Mouse (Mus musculus): ENCODE data around the gene Gm6614.
"Not testable (repeated sequence)": the region's sequence is repeated elsewhere in the genome, so short reads cannot be mapped to it uniquely, and the experiment has no call there.

Gene Gm6614

GRCm38 (mm10) chr6:142011364-142011955, at the start of gene Gm6614:
Gene Gm6614 (minus strand): TSS chr6:142011414.
- DNase-seq (ENCODE audit: low spot score in 2 of 2) = no peak

GRCm38 (mm10) chr6:142058281-142058680, 47.1 kb upstream of the Gm6614 start:
- not testable (repeated sequence) for DNase-seq (ENCODE audit: low spot score in 2 of 2)

- no peak for DNase-seq (ENCODE audit: low spot score in 2 of 2)
Measured at GRCm38 (mm10) chr6:142047689-142048088, 36.5 kb upstream of the Gm6614 start.

- no peak for DNase-seq (ENCODE audit: low spot score in 2 of 2)
Measured at GRCm38 (mm10) chr6:142045746-142046145, 34.5 kb upstream of the Gm6614 start.

- no peak for DNase-seq (ENCODE audit: low spot score in 2 of 2)
Measured at GRCm38 (mm10) chr6:142041896-142042295, 30.7 kb upstream of the Gm6614 start.

- no peak for DNase-seq (ENCODE audit: low spot score in 2 of 2)
Measured at GRCm38 (mm10) chr6:142040306-142041175, 29.3 kb upstream of the Gm6614 start.

GRCm38 (mm10) chr6:142035771-142036170, 24.6 kb upstream of the Gm6614 start:
- no peak for DNase-seq (ENCODE audit: low spot score in 2 of 2)

- no peak for DNase-seq (ENCODE audit: low spot score in 2 of 2)
Measured at GRCm38 (mm10) chr6:142021671-142022070, 10.5 kb upstream of the Gm6614 start.

GRCm38 (mm10) chr6:141986772-141987171, 24.4 kb downstream of the Gm6614 start:
- DNase-seq (ENCODE audit: low spot score in 2 of 2) = no peak

- no peak for DNase-seq (ENCODE audit: low spot score in 2 of 2)
Measured at GRCm38 (mm10) chr6:141984644-141985043, 26.6 kb downstream of the Gm6614 start.

- DNase-seq (ENCODE audit: low spot score in 2 of 2) = no peak
Measured at GRCm38 (mm10) chr6:141962420-141962819, 48.8 kb downstream of the Gm6614 start.

- DNase-seq (ENCODE audit: low spot score in 2 of 2) = no peak
Measured at GRCm38 (mm10) chr6:141961861-141962260, 49.4 kb downstream of the Gm6614 start.

- DNase-seq (ENCODE audit: low spot score in 2 of 2) = no peak
Measured at GRCm38 (mm10) chr6:141960482-141960881, 50.7 kb downstream of the Gm6614 start.

- no peak for DNase-seq (ENCODE audit: low spot score in 2 of 2)
Measured at GRCm38 (mm10) chr6:141946862-141947261, 64.4 kb downstream of the Gm6614 start, which contains the start of gene Slco1a1. Gene Slco1a1 (minus strand): TSS chr6:141946962.

- DNase-seq (ENCODE audit: low spot score in 2 of 2) = no peak
Measured at GRCm38 (mm10) chr6:141940451-141940850, 70.8 kb downstream of the Gm6614 start.
